Mouse (Mus musculus): ENCODE data around the gene Slc25a38. TPM values are rescaled to one million over a fixed set of nuclear protein-coding genes. Genes with fewer than 3 reads are reported as not detected.

Slc25a38 gene
- 32.8 and 35.7 TPM in 2 replicates for polyA plus RNA-seq (2015; fragmentation: Nextera tagmentation; extraction: Ambion mirVana)

- peak; percentile 93 for DNase-seq (ENCODE audit: low spot score)
Measured at GRCm38 (mm10) chr9:120110211-120111018, at the start of gene Slc25a38. TSS of gene Slc25a38 (plus strand) at chr9:120110374.

- no peak for DNase-seq (ENCODE audit: low spot score)
Measured at GRCm38 (mm10) chr9:120064317-120064716, 45.9 kb upstream of the Slc25a38 start.

DNA sequence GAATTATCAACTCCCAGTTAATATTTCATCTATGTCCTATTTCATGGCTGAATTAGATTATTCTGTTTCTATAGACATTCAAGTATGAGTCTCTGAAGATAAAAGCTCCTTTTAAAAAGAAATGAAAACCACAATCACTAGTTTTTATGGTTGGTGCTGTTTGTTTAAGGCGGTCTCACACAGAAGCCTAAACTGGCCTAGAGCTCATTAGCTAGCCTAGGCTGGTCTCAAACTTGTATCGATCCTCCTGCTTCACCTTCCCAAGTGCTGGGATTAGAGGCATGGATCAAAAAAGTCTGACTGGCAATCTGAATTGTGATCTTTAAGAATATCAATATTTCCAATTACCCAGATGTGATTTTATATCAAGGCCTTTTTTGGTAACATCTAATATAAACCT lies 42.6 kb upstream of the Slc25a38 start:
- no peak for DNase-seq (ENCODE audit: low spot score)

GRCm38 (mm10) chr9:120068047-120068446 lies 42.1 kb upstream of the Slc25a38 start:
- DNase-seq (ENCODE audit: low spot score), result no peak

GRCm38 (mm10) chr9:120069779-120070178 lies 40.4 kb upstream of the Slc25a38 start, which contains the start of gene Cx3cr1:
TSS of gene Cx3cr1 (minus strand) at chr9:120069879.
- DNase-seq (ENCODE audit: low spot score), result no peak

GRCm38 (mm10) chr9:120071251-120071650 lies 38.9 kb upstream of the Slc25a38 start:
- DNase-seq (ENCODE audit: low spot score), result no peak

DNA sequence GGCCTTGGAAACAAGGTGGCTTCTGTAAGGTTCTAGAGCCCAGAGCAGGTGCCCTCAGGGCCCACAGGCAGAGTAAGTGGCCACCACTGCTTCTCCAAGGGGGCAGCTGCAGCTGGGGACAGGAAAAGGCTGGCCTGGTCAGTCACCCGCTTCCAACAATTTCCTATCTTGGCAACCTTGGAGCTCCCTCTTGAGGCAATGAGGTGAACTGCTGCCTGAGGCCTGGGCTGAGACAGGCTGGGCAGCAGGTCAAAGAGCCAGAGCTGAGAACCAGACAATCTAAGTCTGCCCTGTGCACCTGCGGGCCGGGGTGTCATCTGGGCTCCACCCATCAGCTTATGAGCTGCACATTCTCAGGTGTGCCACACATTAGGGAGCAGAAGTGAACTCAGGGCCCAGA lies 37.0 kb upstream of the Slc25a38 start:
- DNase-seq (ENCODE audit: low spot score), result peak; percentile 49

- DNase-seq (ENCODE audit: low spot score), result no peak
Measured at GRCm38 (mm10) chr9:120074516-120074915, 35.7 kb upstream of the Slc25a38 start.

- peak; percentile 50 for DNase-seq (ENCODE audit: low spot score)
Measured at GRCm38 (mm10) chr9:120078241-120078640, 31.9 kb upstream of the Slc25a38 start.

DNA sequence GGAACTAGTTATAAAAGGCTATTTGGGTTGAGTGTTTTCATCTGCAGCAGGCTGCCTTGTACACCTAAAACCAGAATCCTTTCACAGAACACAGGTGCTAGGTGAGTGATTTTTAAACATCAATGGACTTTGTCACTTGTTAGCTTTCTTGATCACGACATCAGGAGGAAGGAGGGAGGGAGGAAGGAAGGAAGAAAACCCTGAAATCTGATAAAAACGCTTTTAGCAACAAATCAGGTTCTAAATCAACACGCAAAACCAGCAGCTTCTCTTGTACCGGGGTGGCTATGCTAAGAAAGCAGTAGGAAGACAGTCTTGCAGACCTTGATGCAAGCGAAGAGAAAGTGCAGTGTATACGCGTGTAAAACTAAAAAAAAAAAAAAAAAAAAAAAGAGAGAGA lies 30.3 kb upstream of the Slc25a38 start:
- no peak for DNase-seq (ENCODE audit: low spot score)

GRCm38 (mm10) chr9:120080546-120081108 lies 29.5 kb upstream of the Slc25a38 start:
- no peak for DNase-seq (ENCODE audit: low spot score)

GRCm38 (mm10) chr9:120081247-120081646 lies 28.9 kb upstream of the Slc25a38 start:
- no peak for DNase-seq (ENCODE audit: low spot score)

DNA sequence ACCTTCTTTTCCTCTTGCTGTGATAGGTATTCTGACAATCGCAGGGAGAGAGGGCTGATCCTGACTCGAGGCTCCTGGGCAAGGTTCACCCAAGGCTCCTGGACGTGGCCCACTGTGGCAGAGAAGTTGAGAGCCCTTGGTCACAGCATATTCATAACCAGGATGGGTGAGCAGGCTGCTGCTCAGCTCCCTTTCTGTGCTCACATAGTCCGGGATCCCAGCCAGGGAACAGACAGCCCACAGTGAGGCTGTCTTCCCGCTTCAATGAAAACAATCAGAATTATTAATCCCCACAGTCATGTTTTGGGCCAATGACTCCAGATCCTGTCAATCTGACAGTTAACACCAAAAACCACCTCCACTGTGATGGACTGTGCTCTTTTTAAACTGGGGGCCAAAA lies 28.2 kb upstream of the Slc25a38 start:
- no peak for DNase-seq (ENCODE audit: low spot score)

GRCm38 (mm10) chr9:120082691-120083090 lies 27.5 kb upstream of the Slc25a38 start:
- no peak for DNase-seq (ENCODE audit: low spot score)

GRCm38 (mm10) chr9:120083158-120083894 lies 26.8 kb upstream of the Slc25a38 start:
- no peak for DNase-seq (ENCODE audit: low spot score)

GRCm38 (mm10) chr9:120084406-120084805 lies 25.8 kb upstream of the Slc25a38 start:
- peak; percentile 54 for DNase-seq (ENCODE audit: low spot score)

DNA sequence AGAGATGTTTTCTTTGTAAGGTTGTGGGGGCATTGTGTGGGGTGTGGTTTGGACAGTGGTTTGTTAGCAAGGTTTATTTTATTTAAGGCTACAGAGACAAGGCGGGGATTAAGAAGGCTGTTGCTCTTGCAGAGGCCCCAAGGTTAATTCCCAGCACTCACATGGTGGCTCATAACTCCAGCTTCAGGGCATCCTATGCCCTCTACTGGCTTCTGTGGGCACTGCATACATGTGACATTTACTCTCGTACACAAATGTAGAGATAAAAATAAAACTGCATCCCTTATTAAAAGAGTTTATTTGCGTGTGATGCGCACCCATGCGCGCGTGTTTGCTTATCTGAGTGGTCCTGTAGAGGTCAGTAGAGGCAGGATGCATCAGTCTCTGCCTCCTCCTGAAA lies 21.0 kb upstream of the Slc25a38 start:
- no peak for DNase-seq (ENCODE audit: low spot score)

- DNase-seq (ENCODE audit: low spot score), result no peak
Measured at GRCm38 (mm10) chr9:120091086-120091485, 19.1 kb upstream of the Slc25a38 start.

GRCm38 (mm10) chr9:120091696-120092238 lies 18.4 kb upstream of the Slc25a38 start, which contains the start of gene Ccr8:
TSS of gene Ccr8 (plus strand) at chr9:120092114.
- DNase-seq (ENCODE audit: low spot score), result no peak

DNA sequence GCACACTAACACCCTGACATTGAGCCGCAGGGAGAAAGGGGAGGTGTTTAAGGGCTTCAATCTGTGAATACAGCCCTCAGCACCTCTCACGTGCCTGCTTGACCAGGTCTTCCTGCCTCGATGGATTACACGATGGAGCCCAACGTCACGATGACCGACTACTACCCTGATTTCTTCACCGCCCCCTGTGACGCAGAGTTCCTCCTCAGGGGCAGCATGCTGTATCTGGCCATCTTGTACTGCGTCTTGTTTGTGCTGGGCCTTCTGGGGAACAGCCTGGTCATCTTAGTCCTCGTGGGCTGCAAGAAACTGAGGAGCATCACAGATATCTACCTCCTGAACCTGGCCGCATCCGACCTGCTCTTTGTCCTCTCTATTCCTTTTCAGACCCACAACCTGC lies 16.5 kb upstream of the Slc25a38 start:
- DNase-seq (ENCODE audit: low spot score), result no peak

DNA sequence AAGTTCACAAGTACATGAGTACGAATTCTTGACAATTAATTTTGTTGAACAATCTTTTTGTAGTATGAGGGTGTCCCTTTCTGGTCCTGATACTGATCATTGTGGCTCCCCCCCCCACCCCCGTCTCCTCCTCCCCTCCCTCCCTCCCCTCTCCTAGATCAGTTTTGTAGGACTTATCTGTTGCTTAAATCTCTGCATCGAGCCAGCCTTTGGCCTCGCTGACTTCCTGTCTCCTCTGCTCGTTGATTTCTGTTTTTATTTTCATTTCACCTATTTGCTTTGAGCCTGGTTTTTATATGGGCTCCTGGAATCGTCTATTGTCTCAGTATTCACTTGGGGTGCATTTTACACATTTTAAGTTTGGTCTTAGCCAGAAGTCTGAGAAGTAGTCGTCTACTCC lies 14.3 kb upstream of the Slc25a38 start:
- DNase-seq (ENCODE audit: low spot score), result peak; percentile 35

DNA sequence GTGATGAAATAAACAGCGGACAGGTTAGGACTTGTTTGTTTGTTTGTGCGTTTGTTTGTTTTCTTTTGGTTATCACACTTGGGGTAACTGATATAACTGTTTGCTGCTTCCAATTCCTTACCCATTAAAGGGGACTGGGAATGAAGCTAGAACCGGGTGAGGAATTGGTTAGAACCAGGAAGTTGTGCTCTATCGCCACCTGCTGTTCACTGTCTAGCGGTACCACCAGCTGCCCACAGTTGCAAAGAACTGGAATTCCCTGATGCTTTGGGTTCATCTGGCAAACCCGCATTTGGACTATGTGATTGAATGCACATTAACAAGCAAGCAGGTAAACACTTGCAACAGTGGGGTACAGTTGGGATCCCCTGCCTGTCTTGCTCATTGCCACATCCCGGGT lies 11.5 kb upstream of the Slc25a38 start:
- peak; percentile 58 for DNase-seq (ENCODE audit: low spot score)
